Mouse (Mus musculus): Measurements from ENCODE around the gene Acot3. TPM values are rescaled to one million over a fixed set of nuclear protein-coding genes. Genes with fewer than 3 reads are reported as not detected.
"Not testable (repeated sequence)": the region's sequence is repeated elsewhere in the genome, so short reads cannot be mapped to it uniquely, and the experiment has no call there.

Gene Acot3
- polyA plus RNA-seq, 1 experiment from 2014 or later = 0.70 TPM

DNA sequence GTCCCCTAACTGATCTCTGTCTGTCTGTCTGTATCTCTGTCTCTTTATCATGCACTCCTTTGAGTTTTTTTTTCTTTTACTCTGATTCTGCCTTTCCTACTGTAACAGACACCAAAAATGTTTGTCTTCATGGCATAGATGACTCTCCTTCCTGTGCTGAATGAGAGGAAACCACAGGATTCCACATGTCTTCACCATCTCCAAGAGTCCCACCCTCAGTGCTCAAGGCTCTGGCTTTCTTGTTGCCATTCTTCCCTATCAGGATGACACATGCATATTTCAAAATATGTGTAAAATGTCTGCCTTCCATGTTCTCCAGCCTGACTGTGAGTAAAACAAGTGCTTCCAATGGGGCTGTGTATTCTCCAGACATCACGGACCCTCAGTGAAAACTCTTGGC lies 5.0 kb upstream of the Acot3 start:
- 96% methylated on average over 1 of the region's 1 CpGs for WGBS
- H3K9ac ChIP-seq = no peak overlapping the region
- 0 out of 2 replicates have a peak, but pooled peaks cover 10% of the 10 kb centered on the region for H3K9me3 ChIP-seq
- no peaks in the 10 kb centered on the region for H3K27me3 ChIP-seq (replicated peaks)
- ATAC-seq (ENCODE audit: low FRiP score, low read depth) = no peak
- H3K4me1 ChIP-seq = no peaks in the 10 kb centered on the region
- H3K27ac ChIP-seq = no peak overlapping the region
- H3K4me2 ChIP-seq (replicated peaks) = no peak overlapping the region
- no peaks in the 10 kb centered on the region for H3K36me3 ChIP-seq
- H3K4me3 ChIP-seq = no peak overlapping the region

DNA sequence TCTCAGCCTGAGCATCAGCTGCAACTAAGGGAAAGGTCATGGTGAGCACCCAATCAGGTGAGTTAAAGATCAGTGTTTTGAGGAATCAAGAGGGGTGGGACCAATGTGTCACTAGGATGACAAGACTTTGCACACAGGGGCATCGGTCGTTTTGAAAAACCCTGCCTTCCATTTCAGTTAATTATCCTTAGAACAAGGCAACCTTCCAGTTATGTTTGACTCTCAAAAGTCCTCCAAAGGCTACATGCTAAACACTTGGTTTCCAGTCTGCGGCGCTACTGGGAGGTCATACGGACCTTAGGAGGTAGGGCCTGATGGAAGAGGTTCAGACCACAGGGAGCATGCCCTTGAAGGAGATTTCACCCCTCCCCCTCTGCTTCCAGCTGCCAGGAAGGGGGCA lies 1.2 kb upstream of the Acot3 start:
- H3K27ac ChIP-seq; H3K4me2 ChIP-seq (replicated peaks); H3K4me1 ChIP-seq; H3K4me3 ChIP-seq; ATAC-seq (ENCODE audit: low FRiP score, low read depth); H3K36me3 ChIP-seq; H3K9ac ChIP-seq: not testable (repeated sequence)
- H3K9me3 ChIP-seq = 0 out of 2 replicates have a peak, but pooled peaks cover 10% of the 10 kb centered on the region
- WGBS = 86% methylated on average over 5 of the region's 5 CpGs
- H3K27me3 ChIP-seq (replicated peaks) = peaks cover 24% of the 10 kb centered on the region

DNA sequence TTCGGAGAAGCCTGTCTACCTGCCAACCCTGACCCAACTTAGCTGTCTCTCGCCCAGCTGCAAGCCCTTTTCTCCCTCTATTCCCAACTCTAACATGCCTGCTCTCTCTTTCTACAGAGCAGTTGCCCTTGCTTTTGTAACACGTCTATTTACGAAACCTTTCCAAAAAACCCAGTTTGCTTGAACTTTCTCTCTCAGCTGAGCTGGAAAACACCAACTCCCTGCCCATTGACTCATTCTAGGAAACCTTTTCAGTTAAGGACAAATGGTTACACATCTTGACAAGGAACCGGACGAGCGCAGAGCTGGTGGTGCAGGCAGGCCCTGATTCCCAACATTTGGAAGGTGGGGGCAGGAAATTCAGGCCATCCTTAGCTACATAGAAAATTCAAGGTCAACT lies 665 bp downstream of the Acot3 start:
- Histone ChIP-seq H3K27me3 (replicated peaks) (peaks cover 24% of the 10 kb centered on the region), H3K9ac (no peak overlapping the region), H3K4me1 (no peaks in the 10 kb centered on the region), H3K36me3 (no peaks in the 10 kb centered on the region), H3K4me2 (replicated peaks) (0 out of 2 replicates have a peak overlapping the region, but pooled peaks have one; percentile 74), H3K9me3 (0 out of 2 replicates have a peak, but pooled peaks cover 9% of the 10 kb centered on the region), H3K4me3 (no peak overlapping the region), H3K27ac (no peak overlapping the region)
- ATAC-seq (ENCODE audit: low FRiP score, low read depth) = no peak
- WGBS = 87% methylated on average over 7 of the region's 7 CpGs

DNA sequence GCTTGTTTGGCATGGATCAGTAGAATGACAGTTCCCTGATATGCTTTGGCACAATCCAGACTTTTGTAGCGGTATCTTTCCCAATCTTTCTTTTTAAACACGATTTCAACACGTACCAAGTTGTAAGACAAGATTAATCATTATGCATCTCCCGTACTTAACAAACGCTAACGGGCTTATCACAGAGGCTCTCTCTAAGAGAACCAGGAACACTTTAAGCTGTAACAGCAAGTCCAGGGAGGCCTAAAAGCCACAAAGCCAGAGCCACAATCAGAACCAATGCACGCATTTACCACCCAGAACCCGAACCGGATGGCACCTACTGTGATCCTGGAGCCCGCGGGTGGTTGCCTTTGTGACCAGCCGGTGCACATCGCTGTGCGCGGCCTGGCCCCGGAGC lies 1.2 kb downstream of the Acot3 start:
- no peaks in the 10 kb centered on the region for H3K4me1 ChIP-seq
- 0 out of 2 replicates have a peak, but pooled peaks cover 4% of the 10 kb centered on the region for H3K9me3 ChIP-seq
- 14% methylated on average over 16 of the region's 16 CpGs for whole genome bisulfite sequencing

DNA sequence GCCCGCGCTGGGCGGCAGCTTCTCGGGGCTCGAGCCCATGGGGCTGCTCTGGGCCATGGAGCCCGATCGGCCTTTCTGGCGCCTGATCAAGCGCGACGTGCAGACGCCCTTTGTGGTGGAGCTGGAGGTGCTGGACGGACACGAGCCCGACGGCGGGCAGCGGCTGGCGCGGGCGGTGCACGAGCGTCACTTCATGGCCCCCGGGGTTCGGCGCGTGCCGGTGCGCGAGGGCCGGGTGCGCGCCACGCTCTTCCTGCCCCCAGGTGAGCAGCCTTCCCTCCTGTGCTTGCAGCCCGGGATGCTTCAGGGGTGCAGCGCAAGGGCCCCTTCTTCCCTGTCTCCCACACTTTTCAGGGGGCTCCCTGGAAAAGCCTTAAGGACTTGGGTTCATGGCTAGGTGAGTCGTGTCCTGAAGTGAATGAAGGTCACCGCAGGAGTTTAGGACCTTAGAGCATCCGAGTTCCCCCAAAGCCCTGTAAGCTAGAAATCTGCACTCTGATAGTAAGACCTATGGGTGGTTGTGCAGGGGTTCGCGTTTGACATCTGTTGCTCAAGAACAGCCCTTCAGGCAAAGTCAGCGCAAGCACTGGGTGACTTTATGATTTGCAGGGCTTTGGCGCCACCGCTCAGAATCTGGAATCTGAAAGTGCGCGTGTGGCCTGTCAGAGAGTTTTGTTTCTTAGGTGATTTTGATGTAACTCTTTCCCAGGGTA lies 1.9 kb downstream of the Acot3 start:
- 3% methylated on average over 41 of the region's 46 CpGs for WGBS
- H3K36me3 ChIP-seq = no peaks in the 10 kb centered on the region
- peak overlapping the region; percentile 74 for H3K4me2 ChIP-seq (replicated peaks)
- peaks cover 24% of the 10 kb centered on the region for H3K27me3 ChIP-seq (replicated peaks)
- peak overlapping the region; percentile 56; the same call in 1 of the 2 replicates for H3K9ac ChIP-seq
- no peak for ATAC-seq (ENCODE audit: low FRiP score, low read depth)
- H3K27ac ChIP-seq = no peak overlapping the region
- H3K4me3 ChIP-seq = peak overlapping the region; percentile 41
- H3K9me3 ChIP-seq = no peaks in the 10 kb centered on the region
- H3K4me1 ChIP-seq = no peaks in the 10 kb centered on the region

More for the DNA sequence above, 1.2 kb downstream of the Acot3 start:
- Histone ChIP-seq H3K27me3 (replicated peaks) (peaks cover 24% of the 10 kb centered on the region), H3K4me2 (replicated peaks) (peak overlapping the region; percentile 74), H3K36me3 (no peaks in the 10 kb centered on the region), H3K9ac (peak overlapping the region; percentile 56; the same call in 1 of the 2 replicates), H3K27ac (no peak overlapping the region), H3K4me3 (peak overlapping the region; percentile 41)
- no peak for ATAC-seq (ENCODE audit: low FRiP score, low read depth)

DNA sequence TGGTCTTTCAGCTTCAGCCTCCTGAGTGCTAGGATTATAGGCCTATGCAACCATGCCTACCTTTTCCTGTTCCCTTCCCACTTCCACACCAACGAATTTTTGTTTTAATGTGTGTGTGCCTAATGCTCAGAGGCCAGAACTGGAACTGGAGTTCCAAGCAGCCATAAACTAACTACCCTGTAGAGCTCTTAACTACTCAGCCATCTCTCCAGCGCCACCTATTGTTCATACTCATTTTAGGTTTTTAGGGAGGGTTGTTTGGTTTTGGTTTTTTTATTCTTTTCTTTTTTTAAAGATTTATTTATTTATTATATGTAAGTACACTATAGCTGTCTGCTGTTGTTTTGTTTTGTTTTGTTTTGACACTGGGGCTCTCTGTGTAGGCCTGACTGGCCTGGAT lies 9.0 kb downstream of the Acot3 start:
- Histone ChIP-seq H3K4me1 (no peaks in the 10 kb centered on the region), H3K9ac (no peak overlapping the region), H3K9me3 (no peaks in the 10 kb centered on the region), H3K27me3 (replicated peaks) (0 out of 2 replicates have a peak, but pooled peaks cover 3% of the 10 kb centered on the region), H3K27ac (no peak overlapping the region), H3K36me3 (no peaks in the 10 kb centered on the region), H3K4me2 (replicated peaks) (no peak overlapping the region), H3K4me3 (no peak overlapping the region)
- ATAC-seq (ENCODE audit: low FRiP score, low read depth) = no peak
- 40% methylated on average over 2 of the region's 2 CpGs for WGBS

DNA sequence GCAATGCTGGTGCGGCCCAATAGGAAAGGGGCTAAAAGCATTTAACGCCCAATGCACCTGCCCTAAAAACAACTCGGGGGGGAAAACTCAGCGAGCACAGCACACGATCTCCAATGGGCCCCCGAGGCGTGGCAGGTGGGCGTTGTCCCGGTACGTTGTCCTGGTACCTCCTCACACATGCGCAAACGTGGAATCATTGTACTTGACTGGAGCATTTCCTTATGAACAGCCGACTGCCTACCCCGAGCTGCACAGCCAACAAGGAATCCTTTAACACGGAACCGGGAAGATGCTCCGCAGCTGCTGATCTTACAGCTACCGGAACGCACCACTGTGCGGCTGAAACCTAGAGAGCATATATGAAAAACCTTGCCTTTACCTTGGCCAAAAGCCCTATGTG lies 10.4 kb downstream of the Acot3 start:
- Histone ChIP-seq H3K4me2 (replicated peaks) (no peak overlapping the region), H3K9ac (no peak overlapping the region), H3K9me3 (no peaks in the 10 kb centered on the region), H3K27ac (no peak overlapping the region), H3K27me3 (replicated peaks) (0 out of 2 replicates have a peak, but pooled peaks cover 3% of the 10 kb centered on the region), H3K36me3 (no peaks in the 10 kb centered on the region), H3K4me3 (no peak overlapping the region), H3K4me1 (no peaks in the 10 kb centered on the region)
- no peak for ATAC-seq (ENCODE audit: low FRiP score, low read depth)
- WGBS = 91% methylated on average over 20 of the region's 20 CpGs

DNA sequence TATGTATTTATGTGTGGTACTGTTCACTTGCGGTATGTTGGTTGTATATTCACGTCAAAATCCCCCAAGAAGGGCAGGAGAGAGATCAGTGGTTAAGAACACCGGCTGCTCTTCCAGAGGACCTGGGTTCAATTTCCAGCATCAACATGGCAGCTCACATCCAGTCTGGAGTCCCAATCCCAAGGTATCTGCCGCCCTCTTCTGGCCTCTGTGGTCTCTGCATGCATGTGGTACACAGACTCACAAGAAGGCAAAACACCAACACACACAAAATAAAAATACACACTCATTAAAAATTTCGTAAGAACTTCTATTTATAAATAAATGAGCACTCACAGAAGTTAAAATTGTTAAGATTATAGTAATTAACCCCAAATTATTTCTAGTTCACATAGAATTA lies 11.3 kb downstream of the Acot3 start:
- WGBS = 73% methylated on average over 5 of the region's 5 CpGs
- Histone ChIP-seq H3K36me3 (no peaks in the 10 kb centered on the region), H3K4me2 (replicated peaks) (no peak overlapping the region), H3K9ac (no peak overlapping the region), H3K27me3 (replicated peaks) (peaks cover 7% of the 10 kb centered on the region), H3K4me3 (no peak overlapping the region), H3K27ac (no peak overlapping the region), H3K9me3 (no peaks in the 10 kb centered on the region), H3K4me1 (no peaks in the 10 kb centered on the region)
- ATAC-seq (ENCODE audit: low FRiP score, low read depth) = no peak

DNA sequence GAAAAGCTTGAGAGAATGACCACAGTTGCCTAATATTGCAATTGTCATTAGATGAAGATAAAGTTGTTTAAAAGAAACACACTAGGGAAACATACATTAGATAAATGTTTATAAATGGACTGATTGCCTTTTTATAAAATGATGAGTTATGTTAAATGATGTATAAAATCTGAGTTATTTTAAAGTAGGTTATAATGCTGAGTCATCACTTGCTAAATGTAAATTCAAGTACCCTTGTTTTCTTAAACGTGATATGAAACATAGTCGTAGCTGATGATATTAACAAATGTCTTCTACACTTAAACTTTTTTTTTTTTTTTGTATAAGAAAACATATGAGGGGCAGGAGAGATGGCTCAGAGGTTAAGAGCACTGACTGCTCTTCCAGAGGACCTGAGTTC lies 11.9 kb downstream of the Acot3 start:
- Histone ChIP-seq H3K27ac (no peak overlapping the region), H3K4me3 (no peak overlapping the region), H3K9ac (no peak overlapping the region), H3K4me2 (replicated peaks) (no peak overlapping the region), H3K4me1 (no peaks in the 10 kb centered on the region), H3K9me3 (no peaks in the 10 kb centered on the region), H3K36me3 (no peaks in the 10 kb centered on the region), H3K27me3 (replicated peaks) (peaks cover 13% of the 10 kb centered on the region)
- no peak for ATAC-seq (ENCODE audit: low FRiP score, low read depth)
- whole genome bisulfite sequencing = 86% methylated on average over 2 of the region's 2 CpGs

DNA sequence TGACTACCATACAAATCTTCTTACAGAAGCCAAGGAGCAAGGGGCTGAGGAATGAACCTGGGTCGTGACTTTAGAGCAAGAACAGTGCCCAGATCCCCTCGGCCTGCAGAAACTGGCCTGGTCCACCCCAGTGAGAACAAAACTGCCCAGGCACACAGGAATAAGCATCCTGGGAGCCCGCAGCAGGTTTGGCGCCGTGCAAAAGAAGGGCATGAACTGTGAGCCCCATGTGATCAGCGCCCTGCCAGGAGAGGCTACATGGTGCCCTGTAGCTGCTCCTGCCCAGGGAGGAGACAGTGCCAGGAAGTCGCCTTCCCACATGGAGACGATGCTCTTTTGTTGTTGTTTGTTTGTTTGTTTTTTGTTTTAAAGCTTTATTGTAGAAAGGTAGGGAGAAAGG lies 12.7 kb downstream of the Acot3 start:
- ATAC-seq (ENCODE audit: low FRiP score, low read depth) = no peak

DNA sequence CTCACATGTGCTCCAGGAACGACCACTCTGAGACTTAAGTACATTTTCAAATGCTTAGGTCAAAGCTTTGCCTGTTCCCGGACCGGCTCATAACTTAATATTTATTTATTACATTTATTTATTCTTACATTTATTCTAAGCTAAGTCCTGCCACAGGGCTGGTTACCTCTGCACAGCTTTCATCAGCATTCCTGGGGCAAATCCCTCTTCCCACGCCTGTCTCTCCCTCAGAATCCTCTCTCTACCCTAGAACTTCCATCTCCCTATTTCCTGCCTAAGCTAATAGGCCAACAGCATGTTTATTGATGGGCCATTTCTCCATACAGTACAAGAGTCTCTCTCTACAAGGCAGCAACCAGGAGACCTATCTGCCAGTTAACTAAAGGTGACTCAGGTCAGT lies 15.8 kb downstream of the Acot3 start:
- Histone ChIP-seq H3K4me2 (replicated peaks) (no peak overlapping the region), H3K9ac (no peak overlapping the region), H3K9me3 (no peaks in the 10 kb centered on the region), H3K4me3 (no peak overlapping the region), H3K27me3 (replicated peaks) (peaks cover 28% of the 10 kb centered on the region), H3K27ac (no peak overlapping the region), H3K36me3 (no peaks in the 10 kb centered on the region), H3K4me1 (no peaks in the 10 kb centered on the region)
- ATAC-seq (ENCODE audit: low FRiP score, low read depth) = no peak
- WGBS = 83% methylated on average over 4 of the region's 4 CpGs

More for the DNA sequence above, 12.7 kb downstream of the Acot3 start:
- Histone ChIP-seq H3K4me2 (replicated peaks) (no peak overlapping the region), H3K36me3 (no peaks in the 10 kb centered on the region), H3K4me3 (no peak overlapping the region), H3K9ac (no peak overlapping the region), H3K27me3 (replicated peaks) (peaks cover 21% of the 10 kb centered on the region), H3K4me1 (no peaks in the 10 kb centered on the region), H3K9me3 (no peaks in the 10 kb centered on the region), H3K27ac (no peak overlapping the region)
- 79% methylated on average over 8 of the region's 8 CpGs for WGBS

DNA sequence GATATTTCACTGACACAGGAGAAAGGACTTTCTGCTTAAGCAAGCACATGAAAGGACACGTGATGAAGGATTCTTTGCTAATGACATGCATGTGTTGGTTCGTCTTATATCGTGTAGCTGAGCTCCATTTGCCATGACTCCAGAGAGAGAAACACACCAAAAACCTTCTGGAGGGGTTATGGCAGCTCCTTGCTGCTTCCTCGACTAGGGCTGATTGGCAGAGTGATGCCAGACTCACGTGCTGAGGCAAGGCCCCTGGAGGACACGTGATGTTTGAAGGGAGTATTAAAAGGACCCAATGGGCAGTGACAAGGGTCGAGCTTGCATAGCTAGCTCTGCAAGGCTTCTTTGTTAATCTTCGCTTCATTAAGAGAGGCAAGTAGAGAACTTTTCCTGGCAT lies 16.4 kb downstream of the Acot3 start:
- no peak overlapping the region for H3K4me3 ChIP-seq
- H3K9me3 ChIP-seq = no peaks in the 10 kb centered on the region
- H3K27me3 ChIP-seq (replicated peaks) = peaks cover 28% of the 10 kb centered on the region
- no peak overlapping the region for H3K4me2 ChIP-seq (replicated peaks)
- no peak for ATAC-seq (ENCODE audit: low FRiP score, low read depth)
- 71% methylated on average over 8 of the region's 8 CpGs for WGBS
- H3K36me3 ChIP-seq = no peaks in the 10 kb centered on the region
- H3K27ac ChIP-seq = no peak overlapping the region
- H3K4me1 ChIP-seq = no peaks in the 10 kb centered on the region
- H3K9ac ChIP-seq = no peak overlapping the region

DNA sequence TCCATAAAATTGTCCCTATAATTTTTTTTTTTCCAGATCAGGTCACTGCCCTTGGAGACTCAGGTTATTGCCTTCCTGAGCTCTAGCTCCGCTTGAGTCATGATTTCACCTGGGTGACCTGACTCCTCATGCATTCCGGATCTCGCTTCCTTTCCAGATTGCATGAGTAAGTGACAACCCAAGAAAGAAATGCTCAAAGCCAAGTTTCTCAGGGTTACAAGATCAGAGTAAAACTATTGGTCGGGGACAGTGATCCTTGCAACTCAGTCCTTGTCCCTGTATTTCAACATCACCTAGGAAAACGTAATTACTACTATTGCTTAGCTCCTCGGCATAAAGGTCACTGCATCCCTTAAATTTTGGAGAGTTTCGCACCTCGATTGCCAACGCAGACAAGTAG lies 17.0 kb downstream of the Acot3 start, which contains the start of gene Acot5:
Gene Acot5 (plus strand): TSS at position 340 of the 400 bp plus-strand sequence.
- Histone ChIP-seq H3K4me2 (replicated peaks) (peak within 1 kb of the TSS; percentile 63), H3K9me3 (no peaks in the 10 kb centered on the region), H3K36me3 (no peaks in the 10 kb centered on the region), H3K4me3 (peak within 1 kb of the TSS; percentile 33), H3K27ac (no peak within 1 kb of the TSS), H3K4me1 (no peaks in the 10 kb centered on the region), H3K9ac (0 out of 2 replicates have a peak within 1 kb of the TSS, but pooled peaks have one; percentile 40), H3K27me3 (replicated peaks) (peaks cover 28% of the 10 kb centered on the region)
- WGBS = 59% methylated on average over 9 of the region's 9 CpGs
- no peak for ATAC-seq (ENCODE audit: low FRiP score, low read depth)
